Mouse (Mus musculus): Measurements from ENCODE around the gene Zfp329. TPM values are rescaled to one million over a fixed set of nuclear protein-coding genes. Genes with fewer than 3 reads are reported as not detected.
A peak's percentile ranks its signal among the peaks of the same experiment; 100 is the strongest.
"Not testable (repeated sequence)": the region's sequence is repeated elsewhere in the genome, so short reads cannot be mapped to it uniquely, and the experiment has no call there.

Zfp329 gene
- total and polyA plus RNA-seq, 2 experiments from 2014 or later, result 14.2 to 26.6 TPM

- TF ChIP-seq CTCF (IDR thresholded peaks at IDR 0.05; ENCODE audit: low read depth), result 0 out of 2 replicates have a peak, but pooled peaks have one; percentile 5
- DNase-seq, result peak; percentile 94
- Histone ChIP-seq H3K4me1 (ENCODE audit: insufficient read depth) (0 out of 2 replicates have a peak, but pooled peaks cover 7% of the 10 kb centered on the region), H3K27ac (ENCODE audit: low read depth, low read length) (peak within 1 kb of the TSS; percentile 91), H3K4me2 (ENCODE audit: low read depth) (peak within 1 kb of the TSS; percentile 86), H3K4me3 (ENCODE audit: low read depth, low read length) (peak within 1 kb of the TSS; percentile 52), H3K36me3 (ENCODE audit: insufficient read depth) (peaks cover 15% of the 10 kb centered on the region), H3K27me3 (ENCODE audit: insufficient read depth, low read length) (no peaks in the 10 kb centered on the region), H3K9ac (peak within 1 kb of the TSS; percentile 88), H3K9me3 (ENCODE audit: low read length) (no peaks in the 10 kb centered on the region)
- 5% methylated on average over 31 of the region's 31 CpGs for whole genome bisulfite sequencing
- ATAC-seq, result peak; percentile 99
Observed at GRCm38 (mm10) chr7:12802866-12803726, 15.6 kb downstream of the Zfp329 start, which contains the start of gene Zscan18. Zscan18 (minus strand) TSS chr7:12803635.

- H3K9ac ChIP-seq, result no peak overlapping the region
- H3K4me2 ChIP-seq (ENCODE audit: low read depth), result no peak overlapping the region
- no peaks in the 10 kb centered on the region for H3K27me3 ChIP-seq (ENCODE audit: insufficient read depth, low read length)
- TF ChIP-seq CTCF (IDR thresholded peaks at IDR 0.05; ENCODE audit: low read depth), result no peak
- ATAC-seq (no peak), DNase-seq (no peak)
- no peak overlapping the region for H3K27ac ChIP-seq (ENCODE audit: low read depth, low read length)
- no peaks in the 10 kb centered on the region for H3K36me3 ChIP-seq (ENCODE audit: insufficient read depth)
- 89% methylated on average over 1 of the region's 1 CpGs for WGBS
- no peak overlapping the region for H3K4me3 ChIP-seq (ENCODE audit: low read depth, low read length)
- 0 out of 2 replicates have a peak, but pooled peaks cover 7% of the 10 kb centered on the region for H3K4me1 ChIP-seq (ENCODE audit: insufficient read depth)
- H3K9me3 ChIP-seq (ENCODE audit: low read length), result peaks cover 4% of the 10 kb centered on the region; the same call in 1 of the 2 replicates
Observed at GRCm38 (mm10) chr7:12799554-12799953, 19.1 kb downstream of the Zfp329 start.

GRCm38 (mm10) chr7:12797971-12798370, 20.7 kb downstream of the Zfp329 start:
- WGBS, result 73% methylated on average over 2 of the region's 2 CpGs
- H3K4me1 ChIP-seq (ENCODE audit: insufficient read depth), result 0 out of 2 replicates have a peak, but pooled peaks cover 3% of the 10 kb centered on the region
- H3K4me3 ChIP-seq (ENCODE audit: low read depth, low read length), result no peak overlapping the region
- H3K9me3 ChIP-seq (ENCODE audit: low read length), result peaks cover 4% of the 10 kb centered on the region; the same call in 1 of the 2 replicates
- TF ChIP-seq CTCF (IDR thresholded peaks at IDR 0.05; ENCODE audit: low read depth), result no peak
- no peak overlapping the region for H3K27ac ChIP-seq (ENCODE audit: low read depth, low read length)
- DNase-seq (no peak), ATAC-seq (no peak)
- H3K27me3 ChIP-seq (ENCODE audit: insufficient read depth, low read length), result no peaks in the 10 kb centered on the region
- H3K9ac ChIP-seq, result no peak overlapping the region
- H3K36me3 ChIP-seq (ENCODE audit: insufficient read depth), result no peaks in the 10 kb centered on the region
- H3K4me2 ChIP-seq (ENCODE audit: low read depth), result no peak overlapping the region

- not testable (repeated sequence) for H3K27me3 ChIP-seq (ENCODE audit: insufficient read depth, low read length); H3K9me3 ChIP-seq (ENCODE audit: low read length); ATAC-seq; H3K4me2 ChIP-seq (ENCODE audit: low read depth); H3K4me3 ChIP-seq (ENCODE audit: low read depth, low read length); DNase-seq; H3K4me1 ChIP-seq (ENCODE audit: insufficient read depth); H3K9ac ChIP-seq; H3K27ac ChIP-seq (ENCODE audit: low read depth, low read length); H3K36me3 ChIP-seq (ENCODE audit: insufficient read depth)
- 91% methylated on average over 11 of the region's 11 CpGs for WGBS
Observed at GRCm38 (mm10) chr7:12792624-12793023, 26.0 kb downstream of the Zfp329 start.

- no peak for ATAC-seq
- no peak overlapping the region for H3K4me2 ChIP-seq (ENCODE audit: low read depth)
- H3K27me3 ChIP-seq (ENCODE audit: insufficient read depth, low read length), result no peaks in the 10 kb centered on the region
- H3K9me3 ChIP-seq (ENCODE audit: low read length), result no peaks in the 10 kb centered on the region
- 18% methylated on average over 5 of the region's 5 CpGs for WGBS
- H3K4me1 ChIP-seq (ENCODE audit: insufficient read depth), result no peaks in the 10 kb centered on the region
- no peak overlapping the region for H3K9ac ChIP-seq
- no peak for DNase-seq
- TF ChIP-seq CTCF (IDR thresholded peaks at IDR 0.05; ENCODE audit: low read depth), result no peak
- no peaks in the 10 kb centered on the region for H3K36me3 ChIP-seq (ENCODE audit: insufficient read depth)
- no peak overlapping the region for H3K4me3 ChIP-seq (ENCODE audit: low read depth, low read length)
- no peak overlapping the region for H3K27ac ChIP-seq (ENCODE audit: low read depth, low read length)
Observed at GRCm38 (mm10) chr7:12788025-12788424, 30.6 kb downstream of the Zfp329 start.

- no peak for TF ChIP-seq CTCF (IDR thresholded peaks at IDR 0.05; ENCODE audit: low read depth)
- H3K9me3 ChIP-seq (ENCODE audit: low read length), result no peaks in the 10 kb centered on the region
- H3K27me3 ChIP-seq (ENCODE audit: insufficient read depth, low read length), result no peaks in the 10 kb centered on the region
- no peaks in the 10 kb centered on the region for H3K4me1 ChIP-seq (ENCODE audit: insufficient read depth)
- H3K27ac ChIP-seq (ENCODE audit: low read depth, low read length), result no peak overlapping the region
- no peak overlapping the region for H3K4me3 ChIP-seq (ENCODE audit: low read depth, low read length)
- no peak overlapping the region for H3K9ac ChIP-seq
- no peak for ATAC-seq
- WGBS, result 68% methylated on average over 6 of the region's 6 CpGs
- H3K36me3 ChIP-seq (ENCODE audit: insufficient read depth), result no peaks in the 10 kb centered on the region
- no peak for DNase-seq
- H3K4me2 ChIP-seq (ENCODE audit: low read depth), result no peak overlapping the region
Observed at GRCm38 (mm10) chr7:12787333-12787732, 31.3 kb downstream of the Zfp329 start.

GRCm38 (mm10) chr7:12780151-12780830, 38.4 kb downstream of the Zfp329 start:
- peak; percentile 96 for DNase-seq
- peak; percentile 40; the same call in 1 of the 2 replicates for TF ChIP-seq CTCF (IDR thresholded peaks at IDR 0.05; ENCODE audit: low read depth)

More at GRCm38 (mm10) chr7:12780151-12780830, 38.4 kb downstream of the Zfp329 start:
- Histone ChIP-seq H3K9ac (peak overlapping the region; percentile 80), H3K4me3 (ENCODE audit: low read depth, low read length) (peak overlapping the region; percentile 74), H3K36me3 (ENCODE audit: insufficient read depth) (peaks cover 2% of the 10 kb centered on the region), H3K27me3 (ENCODE audit: insufficient read depth, low read length) (no peaks in the 10 kb centered on the region), H3K9me3 (ENCODE audit: low read length) (no peaks in the 10 kb centered on the region), H3K27ac (ENCODE audit: low read depth, low read length) (peak overlapping the region; percentile 89), H3K4me1 (ENCODE audit: insufficient read depth) (peaks cover 5% of the 10 kb centered on the region; the same call in 1 of the 2 replicates), H3K4me2 (ENCODE audit: low read depth) (peak overlapping the region; percentile 96)
- peak; percentile 98 for ATAC-seq
- 1% methylated on average over 57 of the region's 57 CpGs for whole genome bisulfite sequencing
